Mouse (Mus musculus) neural tube, embryonic 15.5 days (tissue): Measurements from ENCODE around the gene Gm12184. TPM values are rescaled to one million over a fixed set of nuclear protein-coding genes. Genes with fewer than 3 reads are reported as not detected.
"Not testable (repeated sequence)": the region's sequence is repeated elsewhere in the genome, so short reads cannot be mapped to it uniquely, and the experiment has no call there.

Experiments used
- ATAC-seq: fragments of 200-750 bp; cut with Nextera tagmentation; 2 replicates; pipeline ENCODE4 v1.8.0; 2017; ENCODE audit warnings: mild to moderate bottlenecking, moderate TSS enrichment, moderate library complexity; ENCODE audit not compliant: low FRiP score
- H3K27ac ChIP-seq: fragments of 300-500 bp; sonication (generic); replicated peaks from 2 replicates; pipeline ENCODE4 v1.5.1; 2015; ENCODE audit warnings: mild to moderate bottlenecking, inconsistent platforms
- H3K27me3 ChIP-seq: fragments of 300-500 bp; sonication (generic); replicated peaks from 2 replicates; pipeline ENCODE4 v1.6.1; 2015; ENCODE audit warnings: inconsistent platforms
- H3K36me3 ChIP-seq: fragments of 300-500 bp; sonication (generic); 2 replicates; pipeline ENCODE4 v1.6.1; 2015; ENCODE audit warnings: inconsistent platforms
- H3K4me1 ChIP-seq: fragments of 300-500 bp; sonication (generic); 2 replicates; pipeline ENCODE4 v1.6.1; 2015; ENCODE audit warnings: inconsistent platforms
- H3K4me2 ChIP-seq: fragments of 300-500 bp; sonication (generic); 2 replicates; pipeline ENCODE4 v1.6.1; 2015; ENCODE audit warnings: inconsistent platforms, mild to moderate bottlenecking, moderate library complexity
- H3K4me3 ChIP-seq: fragments of 300-500 bp; sonication (generic); replicated peaks from 2 replicates; pipeline ENCODE4 v1.5.1; 2015; ENCODE audit warnings: mild to moderate bottlenecking, inconsistent platforms
- H3K9ac ChIP-seq: fragments of 300-500 bp; sonication (generic); replicated peaks from 2 replicates; pipeline ENCODE4 v1.6.1; 2015; ENCODE audit warnings: mild to moderate bottlenecking, inconsistent platforms
- H3K9me3 ChIP-seq: fragments of 300-500 bp; sonication (generic); replicated peaks from 2 replicates; pipeline ENCODE4 v1.6.1; 2016; ENCODE audit warnings: inconsistent platforms
- WGBS: fragments of 180-500 bp; shearing (Covaris S2); methylation state at CpG from one replicate; pipeline ENCODE4 v1.1.7; 2015; ENCODE audit warnings: mixed read lengths; 5-methylcytosine and 5-hydroxymethylcytosine counted together
- polyA plus RNA-seq: library from polyadenylated mRNA; unstranded; fragments of >200 nt; fragmentation: Nextera tagmentation; extraction: Ambion mirVana; gene quantifications from 2 replicates; pipeline ENCODE4 v1.2.1, GENCODE M21; 2015

Gm12184 gene
- polyA plus RNA-seq, 1 experiment from 2014 or later: 3.3 TPM

- Histone ChIP-seq H3K27ac (peak overlapping the region; percentile 78), H3K9ac (peak overlapping the region; percentile 57), H3K9me3 (no peaks in the 10 kb centered on the region), H3K4me3 (peak overlapping the region; percentile 48), H3K4me1 (peaks cover 15% of the 10 kb centered on the region), H3K36me3 (no peaks in the 10 kb centered on the region), H3K27me3 (no peaks in the 10 kb centered on the region; the same call in 1 of the 2 replicates), H3K4me2 (peak overlapping the region; percentile 54)
- ATAC-seq: peak; percentile 91
- whole genome bisulfite sequencing: under 1% methylated on average over 30 of the region's 30 CpGs
Measured at GRCm38 (mm10) chr11:48833731-48834639, 7.5 kb upstream of the Gm12184 start.

DNA sequence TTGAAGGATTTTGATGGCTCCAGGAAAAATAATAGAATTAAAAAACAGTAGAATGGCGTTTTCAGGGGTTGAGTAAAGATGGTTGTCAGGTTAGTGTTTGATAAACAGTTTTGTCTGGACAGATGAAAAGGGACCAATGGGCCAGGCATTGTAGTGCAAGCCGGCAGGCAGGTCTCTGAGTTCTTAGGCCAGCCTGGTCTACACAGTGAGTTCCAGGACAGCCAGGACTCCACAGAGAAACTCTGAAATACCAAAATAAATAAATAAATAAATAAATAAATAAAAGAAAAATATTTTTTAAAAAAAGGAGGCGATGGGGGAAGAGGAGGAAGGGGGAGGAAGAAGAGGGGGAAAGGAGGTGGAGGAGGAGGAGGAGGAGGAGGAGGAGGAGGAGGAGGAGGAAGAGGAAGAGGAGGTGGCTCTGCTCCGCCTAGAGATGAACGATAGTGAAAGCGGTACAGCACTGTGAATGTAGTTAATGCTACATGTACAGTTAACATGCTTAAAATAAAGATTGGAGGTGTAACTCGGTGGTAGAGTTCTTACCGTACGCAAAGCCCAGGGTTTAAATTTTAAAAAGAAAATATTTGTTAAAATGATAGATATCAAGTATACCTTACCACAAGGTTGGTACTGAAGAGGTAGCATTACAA, 6.7 kb upstream of the Gm12184 start:
- Histone ChIP-seq H3K36me3 (no peaks in the 10 kb centered on the region), H3K4me1 (peaks cover 9% of the 10 kb centered on the region), H3K27ac (no peak overlapping the region), H3K9ac (no peak overlapping the region), H3K4me3 (peak overlapping the region; percentile 48), H3K4me2 (peak overlapping the region; percentile 54), H3K9me3 (no peaks in the 10 kb centered on the region), H3K27me3 (no peaks in the 10 kb centered on the region; the same call in 1 of the 2 replicates)
- WGBS: 48% methylated on average over 9 of the region's 9 CpGs
- no peak for ATAC-seq

- Histone ChIP-seq H3K9ac (no peak overlapping the region), H3K36me3 (no peaks in the 10 kb centered on the region), H3K4me1 (peaks cover 8% of the 10 kb centered on the region), H3K4me2 (no peak overlapping the region), H3K4me3 (no peak overlapping the region), H3K9me3 (no peaks in the 10 kb centered on the region), H3K27ac (no peak overlapping the region), H3K27me3 (peaks cover 2% of the 10 kb centered on the region)
- ATAC-seq: no peak
- WGBS: 81% methylated on average over 2 of the region's 2 CpGs
Measured at GRCm38 (mm10) chr11:48831273-48831672, 4.8 kb upstream of the Gm12184 start.

GRCm38 (mm10) chr11:48830279-48830678, 3.8 kb upstream of the Gm12184 start:
- H3K27me3 ChIP-seq: peaks cover 2% of the 10 kb centered on the region
- no peak overlapping the region for H3K27ac ChIP-seq
- no peak for ATAC-seq
- no peak overlapping the region for H3K4me2 ChIP-seq
- H3K9me3 ChIP-seq: no peaks in the 10 kb centered on the region
- H3K9ac ChIP-seq: no peak overlapping the region
- H3K4me3 ChIP-seq: no peak overlapping the region
- peaks cover 8% of the 10 kb centered on the region for H3K4me1 ChIP-seq
- 80% methylated on average over 2 of the region's 2 CpGs for WGBS
- H3K36me3 ChIP-seq: no peaks in the 10 kb centered on the region

DNA sequence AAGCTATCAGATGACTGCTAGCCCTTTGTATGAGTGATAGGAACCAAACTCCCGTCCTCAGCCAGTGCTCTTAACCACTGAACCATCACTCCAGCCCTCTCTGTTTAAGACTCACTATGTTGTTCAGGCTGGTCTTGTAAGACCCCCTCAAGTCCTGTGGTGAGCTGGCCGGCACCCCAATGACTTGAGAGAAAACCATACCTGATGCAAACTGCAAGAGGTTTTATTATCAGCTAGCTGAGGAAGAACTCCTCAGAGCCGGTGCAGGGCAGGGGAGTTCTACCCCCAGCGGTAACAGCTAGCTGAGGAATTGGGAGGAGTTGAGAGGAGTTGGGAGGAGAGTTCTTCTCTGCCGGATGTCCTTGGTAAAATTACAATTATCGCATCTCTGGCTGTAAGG, 1.5 kb upstream of the Gm12184 start:
- Histone ChIP-seq H3K36me3 (no peaks in the 10 kb centered on the region), H3K9me3 (no peaks in the 10 kb centered on the region), H3K27me3 (peaks cover 15% of the 10 kb centered on the region), H3K4me3 (no peak overlapping the region), H3K27ac (no peak overlapping the region), H3K4me1 (peaks cover 26% of the 10 kb centered on the region), H3K4me2 (no peak overlapping the region), H3K9ac (no peak overlapping the region)
- WGBS: 76% methylated on average over 6 of the region's 6 CpGs
- no peak for ATAC-seq

GRCm38 (mm10) chr11:48826752-48827096, 269 bp upstream of the Gm12184 start:
- H3K36me3 ChIP-seq: no peaks in the 10 kb centered on the region
- H3K4me2 ChIP-seq: peak overlapping the region; percentile 60
- peaks cover 22% of the 10 kb centered on the region for H3K27me3 ChIP-seq
- 0% methylated on average over 6 of the region's 6 CpGs for WGBS
- ATAC-seq: no peak
- H3K27ac ChIP-seq: no peak overlapping the region; the same call in none of the 2 replicates
- peaks cover 26% of the 10 kb centered on the region for H3K4me1 ChIP-seq
- no peaks in the 10 kb centered on the region for H3K9me3 ChIP-seq
- H3K4me3 ChIP-seq: peak overlapping the region; percentile 44
- H3K9ac ChIP-seq: 0 out of 2 replicates have a peak overlapping the region, but pooled peaks have one; percentile 5

DNA sequence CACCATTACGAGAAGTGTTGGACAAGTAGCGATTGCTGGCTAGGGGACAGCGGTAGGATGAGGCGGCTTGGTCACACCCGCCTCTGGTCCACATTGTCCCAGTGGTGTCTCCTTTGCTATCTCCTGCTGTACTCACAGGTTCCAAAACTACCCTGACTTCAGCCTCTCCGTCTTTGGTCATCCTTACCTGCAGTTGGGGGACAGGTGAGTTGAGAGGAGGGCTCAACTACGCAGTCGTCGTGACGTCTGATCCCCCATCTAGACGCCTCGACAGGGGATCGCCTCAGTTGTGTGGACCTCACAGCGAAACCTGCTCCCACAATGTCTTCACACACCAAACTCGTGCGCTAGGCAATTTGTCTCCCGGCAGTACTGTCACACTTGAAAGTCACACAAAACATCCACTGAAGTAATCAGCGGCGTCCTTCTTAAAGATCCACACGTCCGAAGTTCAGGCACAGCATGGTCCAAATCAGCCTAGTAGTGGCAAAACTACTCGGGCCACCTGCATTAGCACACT, 2.1 kb downstream of the Gm12184 start:
- Histone ChIP-seq H3K4me1 (peaks cover 26% of the 10 kb centered on the region), H3K9ac (no peak overlapping the region), H3K27ac (no peak overlapping the region), H3K27me3 (peaks cover 22% of the 10 kb centered on the region), H3K36me3 (no peaks in the 10 kb centered on the region), H3K4me2 (peak overlapping the region; percentile 72), H3K4me3 (peak overlapping the region; percentile 36), H3K9me3 (no peaks in the 10 kb centered on the region)
- ATAC-seq: no peak
- WGBS: 2% methylated on average over 22 of the region's 22 CpGs

DNA sequence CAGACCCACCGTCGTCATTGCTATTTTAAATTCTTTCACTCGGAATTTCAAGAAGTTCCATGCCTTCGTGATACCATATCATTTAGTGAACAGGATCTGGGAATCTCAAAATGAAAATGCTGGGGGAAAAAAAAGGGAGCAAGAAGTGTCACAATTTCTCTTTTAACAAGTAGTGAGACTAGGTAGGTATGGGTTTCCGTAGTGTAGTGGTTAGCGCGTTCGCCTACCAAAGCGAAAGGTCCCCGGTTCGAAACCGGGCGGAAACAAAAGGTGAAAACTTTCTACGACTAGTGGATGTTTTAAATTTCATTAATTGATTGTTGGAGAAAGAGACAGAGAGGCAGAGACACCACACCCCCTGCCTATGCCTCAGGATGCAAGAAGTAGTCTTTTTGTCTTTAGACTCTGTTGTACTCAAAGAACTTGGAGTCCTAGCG, 2.9 kb downstream of the Gm12184 start:
- H3K27ac ChIP-seq: no peak overlapping the region
- H3K9me3 ChIP-seq: no peaks in the 10 kb centered on the region
- no peaks in the 10 kb centered on the region for H3K36me3 ChIP-seq
- no peak overlapping the region; the same call in 1 of the 2 replicates for H3K9ac ChIP-seq
- peaks cover 22% of the 10 kb centered on the region for H3K27me3 ChIP-seq
- H3K4me2 ChIP-seq: peak overlapping the region; percentile 72
- WGBS: 1% methylated on average over 15 of the region's 15 CpGs
- H3K4me1 ChIP-seq: peaks cover 26% of the 10 kb centered on the region
- H3K4me3 ChIP-seq: peak overlapping the region; percentile 36
- ATAC-seq: peak; percentile 29; the same call in 1 of the 2 replicates

- no peaks in the 10 kb centered on the region for H3K36me3 ChIP-seq
- H3K4me1 ChIP-seq: peaks cover 26% of the 10 kb centered on the region
- no peak for ATAC-seq
- H3K27me3 ChIP-seq: peaks cover 22% of the 10 kb centered on the region
- peak overlapping the region; percentile 72 for H3K4me2 ChIP-seq
- H3K9ac ChIP-seq: no peak overlapping the region
- 40% methylated on average over 14 of the region's 14 CpGs for WGBS
- no peak overlapping the region for H3K27ac ChIP-seq
- no peaks in the 10 kb centered on the region for H3K9me3 ChIP-seq
- peak overlapping the region; percentile 36 for H3K4me3 ChIP-seq
Measured at GRCm38 (mm10) chr11:48822768-48823512, 3.5 kb downstream of the Gm12184 start.

- WGBS: 82% methylated on average over 14 of the region's 14 CpGs
- not testable (repeated sequence) for ATAC-seq
Measured at GRCm38 (mm10) chr11:48821299-48821698, 5.2 kb downstream of the Gm12184 start.

DNA sequence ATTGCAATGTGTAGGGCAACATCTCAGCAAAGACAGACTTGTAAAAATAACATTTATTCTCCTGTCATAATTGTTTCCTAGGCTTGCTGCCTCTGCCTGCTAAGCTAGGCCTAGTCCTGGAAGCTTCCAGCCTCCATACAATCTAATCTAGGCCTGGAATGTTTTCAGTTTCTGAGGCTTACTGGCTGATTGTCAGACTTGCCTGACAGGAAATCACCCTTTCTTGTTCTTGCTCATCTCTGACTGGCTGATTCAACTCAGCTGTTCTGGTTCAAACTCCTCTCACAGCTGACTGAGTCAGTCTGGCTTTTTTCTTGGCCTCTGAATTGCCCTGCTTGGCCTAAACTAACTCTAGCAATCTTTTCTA, 6.2 kb downstream of the Gm12184 start:
- Histone ChIP-seq H3K4me1 (peaks cover 29% of the 10 kb centered on the region), H3K27me3 (peaks cover 20% of the 10 kb centered on the region), H3K36me3 (no peaks in the 10 kb centered on the region), H3K4me2 (no peak overlapping the region), H3K27ac (no peak overlapping the region), H3K9me3 (no peaks in the 10 kb centered on the region), H3K9ac (no peak overlapping the region), H3K4me3 (no peak overlapping the region)
- ATAC-seq: no peak

More at GRCm38 (mm10) chr11:48821299-48821698, 5.2 kb downstream of the Gm12184 start:
- H3K4me3 ChIP-seq, H3K4me2 ChIP-seq, H3K9me3 ChIP-seq, H3K27ac ChIP-seq, H3K9ac ChIP-seq, H3K36me3 ChIP-seq: not testable (repeated sequence)
- Histone ChIP-seq H3K4me1 (peaks cover 19% of the 10 kb centered on the region), H3K27me3 (peaks cover 20% of the 10 kb centered on the region)
